Mouse (Mus musculus) intestine, embryonic 14.5 days (tissue): Measurements from ENCODE around the gene Crybb3. TPM values are rescaled to one million over a fixed set of nuclear protein-coding genes. Genes with fewer than 3 reads are reported as not detected.
A peak's percentile ranks its signal among the peaks of the same experiment; 100 is the strongest.
"Not testable (repeated sequence)": the region's sequence is repeated elsewhere in the genome, so short reads cannot be mapped to it uniquely, and the experiment has no call there.

Experiments used
- ATAC-seq: fragments of 200-750 bp; cut with Nextera tagmentation; replicated peaks from 2 replicates; pipeline ENCODE4 v1.8.0; 2017; ENCODE audit warnings: low read depth, moderate number of reproducible peaks, moderate TSS enrichment, moderate library complexity; ENCODE audit not compliant: low FRiP score, low TSS enrichment
- DNase-seq: peaks from one replicate; pipeline ENCODE4 v3.0.0-alpha.2; 2018; ENCODE audit warnings: low spot score
- H3K27ac ChIP-seq: fragments of 300-500 bp; sonication (generic); 2 replicates; pipeline ENCODE4 v1.5.1; 2014; ENCODE audit warnings: low read depth, mild to moderate bottlenecking, control low read depth
- H3K27me3 ChIP-seq: fragments of 300-500 bp; sonication (generic); replicated peaks from 2 replicates; pipeline ENCODE4 v1.6.1; 2014; ENCODE audit warnings: low read length, control low read depth; ENCODE audit not compliant: control insufficient read depth, insufficient read depth
- H3K36me3 ChIP-seq: fragments of 300-500 bp; sonication (generic); 2 replicates; pipeline ENCODE4 v1.6.1; 2014; ENCODE audit warnings: low read length, control low read depth; ENCODE audit not compliant: control insufficient read depth, insufficient read depth
- H3K4me1 ChIP-seq: fragments of 300-500 bp; sonication (generic); replicated peaks from 2 replicates; pipeline ENCODE4 v1.6.1; 2014; ENCODE audit warnings: low read length, control low read depth, mixed read lengths; ENCODE audit not compliant: control insufficient read depth, insufficient read depth
- H3K4me2 ChIP-seq: fragments of 300-500 bp; sonication (generic); 2 replicates; pipeline ENCODE4 v1.6.1; 2014; ENCODE audit warnings: low read length
- H3K4me3 ChIP-seq: fragments of 300-500 bp; sonication (generic); 2 replicates; pipeline ENCODE4 v1.5.1; 2014; ENCODE audit warnings: low read depth, low read length, control low read depth, mixed read lengths
- H3K9ac ChIP-seq: fragments of 300-500 bp; sonication (generic); 2 replicates; pipeline ENCODE4 v1.6.1; 2014; ENCODE audit warnings: mild to moderate bottlenecking, low read length
- H3K9me3 ChIP-seq: fragments of 300-500 bp; sonication (generic); 2 replicates; pipeline ENCODE4 v1.6.1; 2016; ENCODE audit warnings: low read length, control low read depth; ENCODE audit not compliant: control insufficient read depth
- WGBS: fragments of 180-500 bp; shearing (Covaris S2); extraction: QIAGEN DNeasy Blood & Tissue Kit; methylation state at CpG from one replicate; pipeline ENCODE4 v1.1.7; 2014; 5-methylcytosine and 5-hydroxymethylcytosine counted together
- polyA plus RNA-seq: library from polyadenylated mRNA; unstranded; fragments of >200 nt; fragmentation: Nextera tagmentation; extraction: Ambion mirVana; gene quantifications from 2 replicates; pipeline ENCODE4 v1.2.1, GENCODE M21; 2014

The Crybb3 gene
- polyA plus RNA-seq, 1 experiment from 2014 or later = 0.28 TPM

DNA sequence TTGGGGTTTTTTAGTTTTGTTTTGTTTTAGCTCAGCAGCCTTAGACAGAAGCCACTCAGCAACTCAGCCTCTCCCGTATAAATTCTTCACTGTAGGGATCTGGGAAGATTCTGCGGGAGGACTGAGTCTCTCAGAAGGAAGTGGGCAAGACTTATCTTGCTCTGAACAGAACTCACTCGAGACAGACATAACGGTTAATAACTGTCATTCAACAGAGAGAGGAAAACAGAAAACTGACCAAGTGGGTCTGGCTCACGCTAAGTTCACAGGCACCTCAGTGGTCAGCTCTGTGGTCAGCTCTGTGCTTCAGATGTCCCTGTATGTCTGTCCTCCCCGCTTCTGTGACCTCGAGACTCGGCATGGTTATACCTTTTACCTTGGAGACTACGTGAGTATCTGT, 37.9 kb upstream of the Crybb3 start:
- no peaks in the 10 kb centered on the region for H3K27me3 ChIP-seq
- no peaks in the 10 kb centered on the region for H3K9me3 ChIP-seq
- no peaks in the 10 kb centered on the region for H3K36me3 ChIP-seq
- H3K4me3 ChIP-seq = no peak overlapping the region
- no peak overlapping the region for H3K4me2 ChIP-seq
- DNase-seq (no peak), ATAC-seq (no peak)
- H3K27ac ChIP-seq = no peak overlapping the region
- 64% methylated on average over 9 of the region's 9 CpGs for WGBS
- H3K9ac ChIP-seq = no peak overlapping the region
- H3K4me1 ChIP-seq = peaks cover 25% of the 10 kb centered on the region

DNA sequence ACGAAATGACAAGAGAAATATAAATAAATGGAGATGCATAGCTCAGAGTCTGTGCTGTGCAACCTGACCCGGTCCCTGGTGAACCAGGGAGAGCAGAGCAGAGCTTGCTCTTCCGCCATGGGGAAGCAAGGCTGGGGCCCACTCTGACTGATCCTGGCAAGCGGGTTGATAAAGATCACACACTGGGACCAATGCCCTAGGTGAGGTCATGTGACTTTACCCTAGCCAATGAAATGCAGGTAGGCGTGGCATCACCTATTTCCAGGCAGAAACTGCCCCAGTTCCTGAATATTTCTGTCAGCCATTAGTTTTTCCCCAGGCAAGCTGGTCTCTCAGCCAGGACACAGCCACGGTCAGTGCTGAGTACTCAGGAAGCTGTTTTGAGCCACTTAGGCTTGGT, 37.3 kb upstream of the Crybb3 start:
- Histone ChIP-seq H3K27ac (peak overlapping the region; percentile 39; the same call in 1 of the 2 replicates), H3K9me3 (no peaks in the 10 kb centered on the region), H3K4me3 (no peak overlapping the region), H3K4me1 (peaks cover 25% of the 10 kb centered on the region), H3K4me2 (no peak overlapping the region), H3K9ac (no peak overlapping the region), H3K27me3 (no peaks in the 10 kb centered on the region), H3K36me3 (no peaks in the 10 kb centered on the region)
- WGBS = 39% methylated on average over 6 of the region's 6 CpGs
- ATAC-seq = peak; percentile 41; the same call in 1 of the 2 replicates
- peak; percentile 66 for DNase-seq

DNA sequence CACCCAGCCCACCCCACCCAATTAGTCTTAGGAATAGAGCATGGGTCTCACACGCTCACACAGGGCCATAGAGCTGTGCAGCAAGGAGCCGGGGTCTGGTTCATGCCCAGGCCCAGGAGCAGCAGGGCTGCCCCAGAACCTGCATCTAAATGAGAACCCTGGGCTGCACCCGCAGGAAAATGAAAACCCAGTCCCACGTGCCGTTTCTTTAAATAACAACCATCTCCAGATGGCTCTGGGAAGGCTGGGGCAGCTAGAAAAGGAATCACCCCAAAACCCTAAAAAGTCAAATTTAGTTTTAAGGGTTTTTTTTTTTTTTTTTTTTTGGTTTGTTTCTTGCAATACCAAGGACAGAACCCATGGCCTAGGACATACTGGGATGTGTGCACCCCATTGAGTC, 36.0 kb upstream of the Crybb3 start:
- Histone ChIP-seq H3K27ac (no peak overlapping the region), H3K9ac (no peak overlapping the region), H3K36me3 (no peaks in the 10 kb centered on the region), H3K4me2 (no peak overlapping the region), H3K4me1 (peaks cover 27% of the 10 kb centered on the region), H3K4me3 (no peak overlapping the region), H3K27me3 (no peaks in the 10 kb centered on the region), H3K9me3 (no peaks in the 10 kb centered on the region)
- WGBS = 83% methylated on average over 5 of the region's 5 CpGs
- DNase-seq = no peak
- no peak for ATAC-seq

DNA sequence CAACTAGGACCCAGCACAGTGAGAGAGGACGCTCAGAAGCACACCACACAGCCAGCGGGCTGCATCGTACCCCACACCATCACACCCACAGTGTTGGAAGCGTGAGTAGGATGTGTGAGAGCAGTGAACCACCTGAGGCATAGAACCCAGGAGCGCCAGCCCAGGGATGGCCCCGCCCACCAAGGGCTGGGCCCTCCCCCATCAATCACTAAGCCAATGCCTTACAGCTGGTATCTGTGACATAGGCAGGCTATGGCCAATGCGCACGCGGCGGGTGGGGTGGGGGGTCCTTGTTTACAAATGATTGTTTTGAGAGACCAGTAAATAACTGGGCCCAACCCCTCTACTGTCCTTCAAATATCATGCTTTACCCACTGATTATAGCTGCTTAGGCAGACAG, 34.5 kb upstream of the Crybb3 start:
- no peak for DNase-seq
- ATAC-seq = no peak
- Histone ChIP-seq H3K4me3 (no peak overlapping the region), H3K36me3 (no peaks in the 10 kb centered on the region), H3K4me2 (no peak overlapping the region), H3K9ac (no peak overlapping the region), H3K9me3 (no peaks in the 10 kb centered on the region), H3K27ac (no peak overlapping the region), H3K27me3 (no peaks in the 10 kb centered on the region), H3K4me1 (peaks cover 22% of the 10 kb centered on the region)
- 67% methylated on average over 10 of the region's 10 CpGs for WGBS

DNA sequence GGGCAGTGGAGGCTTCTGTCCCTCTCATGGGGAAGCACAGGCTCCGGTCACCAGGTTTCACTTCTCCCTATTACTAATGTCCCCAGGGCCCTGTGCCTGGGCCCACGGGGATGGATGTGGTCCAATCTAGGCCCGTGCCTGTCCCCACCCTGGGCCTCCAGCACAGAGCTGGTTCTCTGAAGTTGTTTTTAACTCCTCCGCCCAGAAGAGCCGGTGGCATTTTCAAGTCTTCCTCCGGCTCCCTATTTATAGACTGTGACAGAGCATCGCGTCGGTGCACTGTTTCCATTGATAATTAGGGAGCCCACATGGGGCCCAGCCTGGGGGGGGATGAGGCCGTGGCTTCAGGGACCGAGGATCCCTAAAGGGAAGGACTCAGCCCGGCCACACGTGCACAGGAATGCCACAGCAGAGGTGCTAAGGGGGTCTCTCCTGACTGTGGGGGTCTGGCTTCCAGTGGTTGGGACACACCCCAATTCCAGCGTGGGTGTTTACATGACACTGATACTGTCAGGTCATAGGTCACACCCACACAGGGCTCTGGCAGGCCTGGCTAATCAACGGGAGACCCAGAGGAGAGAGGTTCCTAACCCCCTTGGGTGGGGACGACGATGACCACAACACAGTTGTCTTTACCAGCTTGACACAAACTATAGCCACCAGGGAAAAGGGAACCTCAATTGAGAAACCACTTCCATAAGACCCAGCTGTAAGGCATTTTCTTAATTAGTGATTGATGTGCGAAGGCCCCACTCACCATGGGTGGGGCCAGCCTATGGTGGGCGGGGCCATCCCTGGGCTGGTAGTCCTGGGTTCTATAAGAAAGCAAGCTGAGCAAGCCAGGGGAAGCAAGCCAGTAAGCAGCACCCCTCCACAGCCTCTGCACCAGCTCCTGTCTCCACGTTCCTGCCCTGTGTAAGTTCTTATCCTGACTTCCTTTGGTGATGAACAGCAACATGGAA, 33.2 kb upstream of the Crybb3 start:
- H3K4me2 ChIP-seq = no peak overlapping the region
- 0 out of 2 replicates have a peak overlapping the region, but pooled peaks have one; percentile 16 for H3K27ac ChIP-seq
- 40% methylated on average over 20 of the region's 20 CpGs for WGBS
- no peaks in the 10 kb centered on the region for H3K36me3 ChIP-seq
- no peak overlapping the region for H3K9ac ChIP-seq
- H3K4me1 ChIP-seq = peaks cover 21% of the 10 kb centered on the region
- H3K27me3 ChIP-seq = no peaks in the 10 kb centered on the region
- no peaks in the 10 kb centered on the region for H3K9me3 ChIP-seq
- H3K4me3 ChIP-seq = no peak overlapping the region
- DNase-seq (no peak), ATAC-seq (no peak)

DNA sequence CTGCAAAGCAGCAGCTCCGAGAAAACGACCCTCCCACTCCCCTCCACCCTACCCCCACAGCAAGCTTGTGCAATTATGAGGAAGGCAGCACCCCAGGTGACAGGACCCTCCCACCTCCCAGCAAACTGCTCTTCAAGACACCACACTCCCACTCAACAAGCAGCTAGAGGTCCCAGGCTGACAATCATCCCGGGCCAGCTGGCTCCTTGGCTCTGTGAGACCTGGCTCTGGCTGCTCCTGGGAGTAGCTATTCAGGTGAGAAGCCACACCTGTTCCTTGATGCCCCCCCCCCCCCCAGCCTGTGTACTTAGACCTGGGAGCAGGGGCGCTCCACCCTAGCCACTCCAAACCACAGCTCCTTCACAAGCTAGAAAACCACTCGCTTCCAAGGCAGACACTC, 31.7 kb upstream of the Crybb3 start:
- H3K4me2 ChIP-seq = no peak overlapping the region; the same call in 1 of the 2 replicates
- no peaks in the 10 kb centered on the region for H3K27me3 ChIP-seq
- H3K9ac ChIP-seq = no peak overlapping the region
- 27% methylated on average over 5 of the region's 5 CpGs for WGBS
- no peaks in the 10 kb centered on the region for H3K9me3 ChIP-seq
- DNase-seq (no peak), ATAC-seq (peak; percentile 73)
- peaks cover 15% of the 10 kb centered on the region for H3K4me1 ChIP-seq
- no peaks in the 10 kb centered on the region for H3K36me3 ChIP-seq
- peak overlapping the region; percentile 2; the same call in 1 of the 2 replicates for H3K27ac ChIP-seq
- H3K4me3 ChIP-seq = no peak overlapping the region

DNA sequence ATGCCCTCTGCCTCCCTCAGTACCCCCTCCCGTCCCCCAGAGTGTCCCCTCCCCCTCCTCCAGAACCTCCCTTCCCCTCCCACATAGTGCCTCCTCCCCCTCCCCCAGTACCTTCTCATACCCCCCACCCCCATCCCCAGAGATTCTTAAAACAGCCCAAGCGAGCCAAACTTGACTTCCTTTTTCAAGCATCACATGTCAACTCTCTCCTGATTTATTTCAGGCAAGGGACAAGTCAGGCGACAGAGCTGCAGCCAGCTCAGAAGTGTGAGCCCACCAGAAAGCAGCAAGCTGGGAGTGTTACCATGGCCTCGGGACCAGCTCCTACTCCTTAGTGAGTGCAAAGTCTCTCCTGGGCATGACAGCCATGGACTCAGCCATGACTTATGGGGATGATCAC, 30.0 kb upstream of the Crybb3 start:
- H3K27ac ChIP-seq = no peak overlapping the region
- H3K9me3 ChIP-seq = no peaks in the 10 kb centered on the region
- ATAC-seq = no peak
- WGBS = 18% methylated on average over 4 of the region's 4 CpGs
- H3K9ac ChIP-seq = no peak overlapping the region
- H3K27me3 ChIP-seq = no peaks in the 10 kb centered on the region
- no peaks in the 10 kb centered on the region for H3K36me3 ChIP-seq
- H3K4me3 ChIP-seq = no peak overlapping the region
- no peak for DNase-seq
- peaks cover 15% of the 10 kb centered on the region for H3K4me1 ChIP-seq
- H3K4me2 ChIP-seq = no peak overlapping the region

DNA sequence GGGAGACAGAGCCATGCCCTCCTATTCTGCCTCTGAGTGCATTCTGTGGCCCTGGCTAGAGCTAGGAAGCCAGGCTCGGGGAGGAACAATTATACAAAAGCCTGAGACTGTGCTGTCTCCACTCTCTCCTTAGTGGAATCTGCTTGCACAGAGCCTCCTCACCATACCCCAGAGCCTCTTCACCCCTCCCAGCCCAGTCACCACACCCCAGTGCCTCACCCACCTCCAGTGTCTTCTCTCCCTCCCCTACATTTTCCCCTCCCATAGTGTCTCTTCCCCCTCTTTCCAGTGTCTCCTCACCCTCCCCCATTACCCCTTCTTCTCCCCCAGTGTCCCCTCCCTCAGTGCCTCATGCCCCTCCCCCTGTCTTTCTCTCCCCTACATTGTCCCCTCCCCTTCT, 29.5 kb upstream of the Crybb3 start:
- H3K9me3 ChIP-seq = no peaks in the 10 kb centered on the region
- no peaks in the 10 kb centered on the region for H3K36me3 ChIP-seq
- H3K4me2 ChIP-seq = no peak overlapping the region
- ATAC-seq = no peak
- H3K27ac ChIP-seq = peak overlapping the region; percentile 33; the same call in 1 of the 2 replicates
- 21% methylated on average over 1 of the region's 1 CpGs for WGBS
- DNase-seq = no peak
- no peaks in the 10 kb centered on the region for H3K27me3 ChIP-seq
- peaks cover 15% of the 10 kb centered on the region for H3K4me1 ChIP-seq
- H3K4me3 ChIP-seq = no peak overlapping the region
- H3K9ac ChIP-seq = no peak overlapping the region

DNA sequence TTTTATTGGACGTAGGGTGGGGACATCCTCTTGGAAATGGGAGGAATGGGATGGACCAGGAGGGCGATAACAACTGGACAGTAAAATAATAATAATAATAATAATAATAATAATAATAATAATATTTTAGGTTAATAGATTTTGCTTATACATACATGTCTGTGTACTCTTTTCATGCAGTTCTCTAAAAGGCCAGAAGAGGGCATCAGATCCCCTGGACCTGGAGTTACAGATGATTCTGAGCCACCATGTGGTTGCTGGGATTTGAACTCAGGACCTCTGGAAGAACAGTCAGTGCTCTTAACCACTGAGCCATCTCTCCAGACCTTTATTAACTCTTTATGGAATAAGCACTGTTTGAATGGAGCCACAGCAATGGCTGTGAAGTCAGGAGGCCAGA, 28.3 kb upstream of the Crybb3 start:
- H3K4me2 ChIP-seq, ATAC-seq: not testable (repeated sequence)

More for the DNA sequence above, 28.3 kb upstream of the Crybb3 start:
- not testable (repeated sequence) for DNase-seq, H3K4me3 ChIP-seq, H3K27ac ChIP-seq, H3K9me3 ChIP-seq, H3K9ac ChIP-seq, H3K27me3 ChIP-seq, H3K36me3 ChIP-seq
- H3K4me1 ChIP-seq = peaks cover 15% of the 10 kb centered on the region
- 84% methylated on average over 2 of the region's 2 CpGs for WGBS
